Mouse (Mus musculus) embryonic facial prominence, embryonic 10.5 days (tissue): ENCODE measurements at regions not wholly inside any gene's neighbourhood (a gene's known extent, or its start where the extent isn't known, plus 50 kb on each side); places are given as distances from the start of the nearest gene placed in this dataset.

ENCODE experiments used
- DNase-seq: peaks from one replicate; pipeline ENCODE4 v3.0.0-alpha.2; 2017; ENCODE audit warnings: low spot score
- H3K27ac ChIP-seq: fragments of 300-500 bp; sonication (generic); replicated peaks from 2 replicates; pipeline ENCODE4 v1.5.1; 2016; ENCODE audit warnings: mild to moderate bottlenecking
- H3K27me3 ChIP-seq: fragments of 300-500 bp; sonication (generic); replicated peaks from 2 replicates; pipeline ENCODE4 v1.6.1; 2016; ENCODE audit warnings: low read depth, mild to moderate bottlenecking; ENCODE audit not compliant: poor library complexity, severe bottlenecking
- H3K36me3 ChIP-seq: fragments of 300-500 bp; sonication (generic); replicated peaks from 2 replicates; pipeline ENCODE4 v1.6.1; 2016; ENCODE audit warnings: mild to moderate bottlenecking, moderate library complexity
- H3K4me1 ChIP-seq: fragments of 300-500 bp; sonication (generic); 2 replicates; pipeline ENCODE4 v1.6.1; 2016
- H3K4me3 ChIP-seq: fragments of 300-500 bp; sonication (generic); 2 replicates; pipeline ENCODE4 v1.5.1; 2016; ENCODE audit warnings: mild to moderate bottlenecking, moderate library complexity
- H3K9me3 ChIP-seq: fragments of 300-500 bp; sonication (generic); 2 replicates; pipeline ENCODE4 v1.6.1; 2016; ENCODE audit warnings: mild to moderate bottlenecking
- whole genome bisulfite sequencing: fragments of 180-500 bp; shearing (Covaris S2); methylation state at CpG from one replicate; pipeline ENCODE4 v1.1.7; 2016; 5-methylcytosine and 5-hydroxymethylcytosine counted together

DNA sequence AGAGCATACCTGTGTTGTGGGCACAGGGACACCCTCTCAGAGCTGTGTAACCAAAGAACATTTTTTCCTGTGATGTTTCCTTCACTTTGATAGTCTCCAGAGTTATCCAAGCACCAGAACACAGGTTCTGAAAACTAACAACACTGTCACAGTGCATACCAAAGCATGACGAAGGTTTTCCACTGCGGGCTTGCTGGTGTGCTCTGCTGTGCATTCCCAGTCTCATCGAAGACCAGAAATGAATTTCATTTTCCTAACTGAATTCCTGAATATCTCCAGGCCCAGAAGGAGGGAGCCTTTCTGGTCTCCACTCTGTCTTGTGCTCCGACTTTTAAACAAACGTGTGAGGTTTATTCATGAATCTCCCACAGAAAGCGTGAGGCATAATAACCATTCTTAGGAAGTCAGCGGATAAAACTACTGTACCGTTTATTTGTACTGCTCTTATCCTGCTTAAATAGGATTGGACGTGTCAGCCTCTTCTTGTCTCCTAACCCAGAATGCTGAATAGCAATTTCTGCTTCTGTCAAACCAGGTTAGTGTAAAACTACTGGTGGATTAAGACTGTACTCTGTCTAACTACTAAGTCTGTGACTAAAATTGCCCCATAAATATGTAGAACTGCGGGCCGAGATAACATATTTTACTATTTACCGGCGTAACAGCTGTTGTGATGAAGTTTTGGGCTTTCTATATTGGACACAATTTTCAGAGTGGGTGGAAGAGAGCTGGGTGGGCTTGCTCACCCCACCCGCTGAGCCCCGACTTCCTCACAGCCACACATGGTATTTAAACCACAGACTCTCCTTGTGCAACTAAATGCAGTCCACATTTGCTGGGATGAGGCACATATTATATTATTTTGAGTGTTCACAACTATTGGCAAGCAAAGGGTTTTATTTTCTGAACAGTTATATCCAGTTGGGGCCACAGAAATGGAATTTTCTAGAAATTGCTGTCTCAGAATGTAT, 241.4 kb downstream of the Efnb2 start:
- Histone ChIP-seq H3K9me3 (no peaks in the 10 kb centered on the region), H3K4me3 (no peak overlapping the region), H3K4me1 (no peaks in the 10 kb centered on the region; the same call in 1 of the 2 replicates), H3K27ac (no peak overlapping the region), H3K27me3 (0 out of 2 replicates have a peak, but pooled peaks cover 6% of the 10 kb centered on the region), H3K36me3 (no peaks in the 10 kb centered on the region)
- 85% methylated on average over 15 of the region's 15 CpGs for WGBS
- DNase-seq, result no peak

- no peak for DNase-seq
- 94% methylated on average over 6 of the region's 6 CpGs for WGBS
Observed at GRCm38 (mm10) chr8:8418929-8419328, 242.1 kb downstream of the Efnb2 start.

DNA sequence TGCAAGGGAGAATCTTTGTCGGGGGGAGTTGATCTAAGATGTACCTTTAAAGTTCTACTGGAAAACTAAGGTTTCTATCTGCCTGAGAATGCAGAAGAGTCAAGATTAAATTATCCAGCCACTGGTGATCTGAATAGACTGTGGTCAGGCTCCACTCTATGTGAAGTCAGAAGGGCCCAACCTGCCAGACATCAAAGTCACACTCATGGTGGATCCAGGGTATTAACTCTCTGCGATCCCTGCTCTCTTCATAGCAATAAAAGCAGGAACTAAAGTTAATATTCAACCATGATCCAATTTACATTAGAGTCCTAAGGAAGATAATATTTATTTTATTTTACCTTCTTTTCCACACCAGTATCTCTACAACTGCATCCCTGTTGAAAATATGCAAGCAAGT, 242.5 kb downstream of the Efnb2 start:
- no peak overlapping the region for H3K4me3 ChIP-seq
- 93% methylated on average over 2 of the region's 2 CpGs for WGBS
- no peaks in the 10 kb centered on the region for H3K36me3 ChIP-seq
- H3K4me1 ChIP-seq, result no peaks in the 10 kb centered on the region; the same call in 1 of the 2 replicates
- H3K27me3 ChIP-seq, result 0 out of 2 replicates have a peak, but pooled peaks cover 6% of the 10 kb centered on the region
- no peak for DNase-seq
- H3K27ac ChIP-seq, result no peak overlapping the region
- no peaks in the 10 kb centered on the region for H3K9me3 ChIP-seq

More at GRCm38 (mm10) chr8:8418929-8419328, 242.1 kb downstream of the Efnb2 start:
- H3K36me3 ChIP-seq, result no peaks in the 10 kb centered on the region
- H3K27ac ChIP-seq, result no peak overlapping the region
- no peaks in the 10 kb centered on the region for H3K9me3 ChIP-seq
- 0 out of 2 replicates have a peak, but pooled peaks cover 6% of the 10 kb centered on the region for H3K27me3 ChIP-seq
- no peak overlapping the region for H3K4me3 ChIP-seq
- no peaks in the 10 kb centered on the region; the same call in 1 of the 2 replicates for H3K4me1 ChIP-seq

GRCm38 (mm10) chr8:8416092-8416701, 244.8 kb downstream of the Efnb2 start:
- Histone ChIP-seq H3K36me3 (no peaks in the 10 kb centered on the region), H3K27ac (no peak overlapping the region), H3K9me3 (no peaks in the 10 kb centered on the region), H3K4me3 (no peak overlapping the region), H3K4me1 (no peaks in the 10 kb centered on the region; the same call in 1 of the 2 replicates), H3K27me3 (0 out of 2 replicates have a peak, but pooled peaks cover 6% of the 10 kb centered on the region)
- 77% methylated on average over 10 of the region's 10 CpGs for WGBS
- DNase-seq, result no peak

DNA sequence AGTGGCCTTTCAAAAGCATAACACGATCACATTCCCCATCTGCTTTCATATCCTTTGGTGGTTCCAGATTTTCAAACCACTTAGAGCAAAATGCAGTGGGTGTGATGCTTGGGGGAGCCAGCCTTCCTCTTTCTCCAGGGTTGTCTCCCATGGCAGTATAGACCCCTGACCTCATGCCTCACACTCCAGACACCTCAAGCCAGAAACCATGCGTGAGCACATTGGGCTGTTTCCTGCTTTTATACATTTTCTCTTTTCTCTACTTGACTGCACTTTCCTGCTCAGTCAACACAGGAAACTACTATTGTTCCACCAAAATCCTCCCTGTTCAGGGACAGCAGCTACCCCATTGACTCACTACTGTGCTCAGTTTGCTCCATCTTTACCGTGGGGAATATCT, 253.7 kb downstream of the Efnb2 start:
- H3K4me3 ChIP-seq, result no peak overlapping the region
- H3K36me3 ChIP-seq, result no peaks in the 10 kb centered on the region
- no peaks in the 10 kb centered on the region for H3K27me3 ChIP-seq
- no peaks in the 10 kb centered on the region for H3K4me1 ChIP-seq
- WGBS, result 77% methylated on average over 3 of the region's 3 CpGs
- no peak for DNase-seq
- H3K9me3 ChIP-seq, result 0 out of 2 replicates have a peak, but pooled peaks cover 4% of the 10 kb centered on the region
- no peak overlapping the region for H3K27ac ChIP-seq

DNA sequence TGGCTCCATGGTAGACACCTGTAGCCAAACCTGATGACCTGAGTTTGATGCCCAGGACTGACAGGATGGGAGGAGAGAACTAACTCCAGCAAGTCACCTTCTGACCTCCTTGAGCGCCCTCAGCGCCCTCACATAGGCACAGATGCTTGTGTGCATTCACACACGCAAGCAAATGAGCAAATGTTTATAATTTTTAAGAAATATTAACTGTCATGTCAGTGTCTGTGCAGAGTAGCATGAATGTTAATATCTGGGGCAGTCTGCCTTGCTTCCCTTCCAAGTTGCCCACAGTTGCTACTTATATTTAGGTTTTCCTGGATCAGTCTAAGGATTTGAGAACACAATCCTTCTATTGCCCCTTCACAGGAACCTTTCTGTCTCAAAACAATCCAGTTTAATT, 257.6 kb downstream of the Efnb2 start:
- no peak for DNase-seq
- Histone ChIP-seq H3K4me1 (no peaks in the 10 kb centered on the region), H3K36me3 (no peaks in the 10 kb centered on the region), H3K27ac (no peak overlapping the region), H3K27me3 (no peaks in the 10 kb centered on the region), H3K9me3 (0 out of 2 replicates have a peak, but pooled peaks cover under 1% of the 10 kb centered on the region), H3K4me3 (no peak overlapping the region)
- 87% methylated on average over 3 of the region's 3 CpGs for WGBS

DNA sequence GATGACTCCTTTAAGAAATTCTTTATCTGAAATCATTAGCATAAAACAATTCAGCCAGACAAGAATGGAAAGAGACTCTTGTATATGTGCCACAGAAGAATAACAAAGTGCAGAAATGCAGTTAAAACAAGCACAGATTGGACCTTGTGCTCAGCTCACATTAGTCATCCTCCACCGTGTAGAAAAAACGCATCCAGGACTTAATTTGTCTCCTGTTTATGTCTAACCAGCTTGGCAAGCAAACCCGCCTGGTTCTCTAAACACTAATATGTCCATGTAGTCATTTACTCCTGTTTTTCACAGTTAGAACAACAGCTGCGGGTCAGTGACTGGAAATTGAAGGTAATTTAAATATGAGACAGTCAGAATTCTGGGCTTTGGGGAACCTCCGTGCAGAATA, 268.7 kb downstream of the Efnb2 start:
- Histone ChIP-seq H3K4me1 (no peaks in the 10 kb centered on the region), H3K27ac (no peak overlapping the region), H3K27me3 (no peaks in the 10 kb centered on the region), H3K4me3 (no peak overlapping the region), H3K36me3 (no peaks in the 10 kb centered on the region), H3K9me3 (no peaks in the 10 kb centered on the region)
- no peak for DNase-seq
- WGBS, result 87% methylated on average over 5 of the region's 5 CpGs

- no peak for DNase-seq
- no peaks in the 10 kb centered on the region for H3K36me3 ChIP-seq
- WGBS, result 89% methylated on average over 9 of the region's 9 CpGs
Observed at GRCm38 (mm10) chr8:8391321-8391720, 269.7 kb downstream of the Efnb2 start.

GRCm38 (mm10) chr8:8378248-8378647, 282.8 kb downstream of the Efnb2 start:
- DNase-seq, result no peak
- Histone ChIP-seq H3K36me3 (no peaks in the 10 kb centered on the region), H3K4me3 (no peak overlapping the region), H3K27me3 (no peaks in the 10 kb centered on the region), H3K27ac (no peak overlapping the region), H3K4me1 (no peaks in the 10 kb centered on the region), H3K9me3 (no peaks in the 10 kb centered on the region)
- WGBS, result 70% methylated on average over 4 of the region's 4 CpGs

More at GRCm38 (mm10) chr8:8391321-8391720, 269.7 kb downstream of the Efnb2 start:
- Histone ChIP-seq H3K9me3 (no peaks in the 10 kb centered on the region), H3K27ac (no peak overlapping the region), H3K4me1 (no peaks in the 10 kb centered on the region), H3K27me3 (no peaks in the 10 kb centered on the region), H3K4me3 (no peak overlapping the region)

- WGBS, result 71% methylated on average over 3 of the region's 3 CpGs
- Histone ChIP-seq H3K4me1 (no peaks in the 10 kb centered on the region), H3K36me3 (no peaks in the 10 kb centered on the region), H3K4me3 (no peak overlapping the region), H3K9me3 (no peaks in the 10 kb centered on the region), H3K27me3 (no peaks in the 10 kb centered on the region), H3K27ac (no peak overlapping the region)
- DNase-seq, result no peak
Observed at GRCm38 (mm10) chr8:8376791-8377190, 284.3 kb downstream of the Efnb2 start.

GRCm38 (mm10) chr8:8376379-8376778, 284.7 kb downstream of the Efnb2 start:
- H3K4me3 ChIP-seq, result no peak overlapping the region
- H3K27ac ChIP-seq, result no peak overlapping the region
- no peak for DNase-seq
- H3K27me3 ChIP-seq, result no peaks in the 10 kb centered on the region
- H3K36me3 ChIP-seq, result no peaks in the 10 kb centered on the region
- 70% methylated on average over 2 of the region's 2 CpGs for WGBS
- H3K9me3 ChIP-seq, result no peaks in the 10 kb centered on the region
- no peaks in the 10 kb centered on the region for H3K4me1 ChIP-seq

DNA sequence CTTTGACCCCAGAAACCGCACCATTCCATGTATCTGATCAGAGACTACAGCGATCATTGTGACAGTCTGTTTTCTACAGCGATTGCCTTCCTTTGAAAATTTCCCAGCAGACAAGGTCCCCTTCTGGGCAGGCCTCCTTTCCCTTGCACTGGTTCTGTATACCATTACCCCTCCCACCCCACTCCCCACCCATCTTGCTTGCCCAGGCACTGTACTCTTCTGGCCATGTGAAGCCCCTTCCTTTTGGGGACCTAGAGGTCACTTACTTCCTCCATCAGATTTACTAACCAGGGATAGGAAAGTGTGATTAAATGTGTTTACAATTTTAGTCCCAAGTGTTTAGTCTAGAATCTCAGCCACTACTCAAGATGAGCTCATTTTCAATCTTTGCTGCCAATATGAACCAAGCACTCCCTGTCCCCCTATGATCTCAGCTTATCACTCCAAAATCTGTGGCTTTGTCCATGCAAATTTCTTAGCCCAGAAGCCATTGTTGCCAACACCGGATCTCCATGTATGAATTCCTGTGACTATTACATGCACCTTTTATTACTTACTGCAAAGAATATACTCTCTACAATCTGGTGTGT, 293.7 kb downstream of the Efnb2 start:
- Histone ChIP-seq H3K27me3 (no peaks in the 10 kb centered on the region), H3K4me1 (peaks cover 6% of the 10 kb centered on the region; the same call in 1 of the 2 replicates), H3K27ac (no peak overlapping the region), H3K9me3 (no peaks in the 10 kb centered on the region), H3K4me3 (no peak overlapping the region), H3K36me3 (no peaks in the 10 kb centered on the region)
- WGBS, result 92% methylated on average over 4 of the region's 4 CpGs
- DNase-seq, result no peak
